Mouse (Mus musculus): ENCODE measurements around the gene Wsb1.
"Not testable (repeated sequence)": the region's sequence is repeated elsewhere in the genome, so short reads cannot be mapped to it uniquely, and the experiment has no call there.

Wsb1 gene

GRCm38 (mm10) chr11:79254391-79255098, at the start of gene Wsb1:
TSS of gene Wsb1 (minus strand) at chr11:79254671.
- DNase-seq (ENCODE audit: low spot score) = peak; percentile 97

DNA sequence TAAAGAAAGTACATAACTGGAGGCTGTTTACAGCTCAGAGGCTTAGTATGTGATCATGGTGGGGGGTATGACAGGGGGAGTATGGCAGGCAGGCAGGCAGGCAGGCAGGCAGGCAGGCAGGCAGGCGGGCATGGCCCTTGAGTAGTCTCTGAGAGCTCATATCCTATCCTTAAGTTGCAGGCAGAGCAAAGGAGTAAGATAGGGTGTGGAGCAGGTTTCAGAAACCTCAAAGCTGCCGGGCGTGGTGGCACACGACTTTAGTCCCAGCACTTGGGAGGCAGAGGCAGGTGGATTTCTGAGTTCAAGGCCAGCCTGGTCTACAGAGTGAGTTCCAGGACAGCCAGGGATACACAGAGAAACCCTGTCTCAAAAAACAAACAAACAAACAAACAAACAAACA, 49.8 kb upstream of the Wsb1 start:
- DNase-seq (ENCODE audit: low spot score) = not testable (repeated sequence)

DNA sequence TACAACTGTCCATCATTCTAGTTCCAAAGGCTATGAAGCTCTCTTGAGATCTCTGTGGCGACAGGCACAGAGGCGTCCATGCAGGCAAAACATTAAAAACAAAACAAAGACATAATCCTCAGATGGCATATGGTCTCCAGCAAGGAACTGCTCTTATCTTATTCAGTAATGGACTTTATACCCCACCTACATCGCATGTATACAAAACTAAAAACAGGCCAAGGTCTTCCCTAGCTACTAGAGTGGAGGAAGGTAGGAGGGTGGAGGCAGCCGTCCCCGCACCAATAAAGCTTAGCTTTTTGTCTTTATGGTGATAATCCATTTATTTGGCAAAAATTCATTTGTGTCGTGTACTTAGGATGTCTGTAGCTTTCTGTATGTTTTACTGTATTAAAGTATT, 48.6 kb upstream of the Wsb1 start:
- DNase-seq (ENCODE audit: low spot score) = no peak

DNA sequence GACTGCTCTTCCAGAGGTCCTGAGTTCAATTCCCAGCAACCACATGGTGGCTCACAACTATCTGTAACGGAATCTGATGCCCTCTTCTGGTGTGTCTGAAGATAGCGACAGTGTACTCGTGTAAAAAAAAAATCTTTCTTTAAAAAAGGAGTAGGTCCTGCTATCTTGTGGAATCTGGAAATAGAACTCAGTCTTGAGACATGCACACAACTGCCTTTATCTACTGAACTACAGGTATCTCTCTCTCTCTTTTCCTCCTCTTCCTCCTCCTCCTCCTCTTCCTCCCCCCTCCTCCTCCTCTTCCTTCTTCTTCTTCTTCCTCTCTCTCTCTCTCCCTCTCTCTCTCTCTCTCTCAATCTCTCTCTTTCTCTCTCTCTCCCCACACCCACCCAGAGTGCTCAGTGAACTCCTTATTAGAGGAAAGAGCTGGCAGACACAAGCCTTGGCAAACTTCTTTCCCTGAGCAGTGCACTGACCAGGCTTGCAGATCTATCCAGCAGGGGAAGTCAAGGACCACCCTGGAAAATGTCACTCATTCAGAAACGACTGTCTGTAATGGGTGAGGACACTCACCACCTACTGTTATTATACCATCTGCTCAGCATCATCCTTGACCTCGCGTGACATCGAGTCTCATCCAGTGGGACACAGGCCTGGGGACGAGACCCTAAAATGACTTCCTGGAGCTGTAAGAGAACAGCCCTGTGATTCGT, 45.4 kb upstream of the Wsb1 start:
- DNase-seq (ENCODE audit: low spot score) = no peak

- DNase-seq (ENCODE audit: low spot score) = no peak
Measured at GRCm38 (mm10) chr11:79296856-79297491, 42.5 kb upstream of the Wsb1 start, which contains the start of gene Gm9964. TSS of gene Gm9964 (minus strand) at chr11:79296906.

- DNase-seq (ENCODE audit: low spot score) = no peak
Measured at GRCm38 (mm10) chr11:79296167-79296566, 41.7 kb upstream of the Wsb1 start.

DNA sequence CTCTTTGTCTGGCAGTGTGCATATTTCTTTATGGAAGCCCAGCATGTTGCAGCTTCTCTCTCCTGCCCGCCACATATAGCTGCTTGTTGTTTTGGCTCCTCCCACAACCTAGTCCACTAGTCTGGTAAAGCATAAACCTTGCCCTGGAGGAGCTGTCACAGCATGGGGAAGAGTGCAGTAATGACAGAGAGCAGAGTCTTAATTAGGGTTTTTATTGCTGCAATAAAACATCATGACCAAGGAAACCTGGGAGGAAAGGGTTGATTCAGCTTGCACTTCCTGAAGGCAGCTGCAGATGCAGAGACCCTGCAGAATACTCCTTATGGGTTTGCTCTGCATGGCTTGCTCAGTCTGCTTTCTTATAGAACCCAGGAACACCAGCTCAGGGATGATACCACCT, 39.5 kb upstream of the Wsb1 start:
- DNase-seq (ENCODE audit: low spot score) = no peak

- no peak for DNase-seq (ENCODE audit: low spot score)
Measured at GRCm38 (mm10) chr11:79293025-79293424, 38.6 kb upstream of the Wsb1 start.

DNA sequence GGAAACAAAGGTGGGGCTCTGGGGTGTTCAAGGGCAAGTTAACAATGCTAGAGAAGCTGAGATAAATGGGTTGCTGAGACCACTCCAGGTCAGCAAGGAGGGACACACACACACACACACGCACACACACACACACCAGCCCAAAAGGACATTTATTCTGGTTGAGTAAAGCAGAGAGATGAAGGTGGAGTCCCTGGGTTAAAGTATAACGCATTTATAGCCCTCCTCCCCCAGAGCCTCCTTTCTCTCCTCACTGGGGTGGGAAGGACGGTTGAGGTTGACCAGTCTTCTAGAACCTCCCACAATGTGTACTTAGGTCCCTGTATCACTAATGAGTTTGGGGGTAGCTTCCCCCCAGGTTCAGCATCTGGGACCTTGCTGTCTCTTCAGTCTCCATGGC, 37.7 kb upstream of the Wsb1 start:
- DNase-seq (ENCODE audit: low spot score) = no peak

DNA sequence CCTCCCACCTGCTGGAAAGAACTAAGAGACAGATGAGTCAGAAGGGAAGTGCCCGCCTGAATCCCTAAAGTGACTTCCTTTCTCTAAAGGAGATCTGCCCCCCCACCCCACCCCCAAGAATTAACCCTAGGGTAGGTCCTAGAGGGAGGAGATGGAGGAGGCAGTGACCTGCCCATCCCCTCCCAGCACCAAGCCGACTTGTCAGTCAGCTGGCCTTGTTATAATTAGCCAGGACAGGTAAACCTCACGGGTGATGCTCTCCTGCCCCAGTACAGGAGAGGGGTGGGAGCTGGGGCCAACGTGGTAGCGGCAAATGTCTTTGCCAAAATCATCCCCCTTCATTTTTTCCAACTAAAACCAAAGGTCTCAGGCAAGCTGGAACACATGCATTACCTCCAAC, 37.2 kb upstream of the Wsb1 start:
- no peak for DNase-seq (ENCODE audit: low spot score)

GRCm38 (mm10) chr11:79290473-79290872, 36.0 kb upstream of the Wsb1 start:
- DNase-seq (ENCODE audit: low spot score) = no peak

- no peak for DNase-seq (ENCODE audit: low spot score)
Measured at GRCm38 (mm10) chr11:79288913-79289640, 34.6 kb upstream of the Wsb1 start.

DNA sequence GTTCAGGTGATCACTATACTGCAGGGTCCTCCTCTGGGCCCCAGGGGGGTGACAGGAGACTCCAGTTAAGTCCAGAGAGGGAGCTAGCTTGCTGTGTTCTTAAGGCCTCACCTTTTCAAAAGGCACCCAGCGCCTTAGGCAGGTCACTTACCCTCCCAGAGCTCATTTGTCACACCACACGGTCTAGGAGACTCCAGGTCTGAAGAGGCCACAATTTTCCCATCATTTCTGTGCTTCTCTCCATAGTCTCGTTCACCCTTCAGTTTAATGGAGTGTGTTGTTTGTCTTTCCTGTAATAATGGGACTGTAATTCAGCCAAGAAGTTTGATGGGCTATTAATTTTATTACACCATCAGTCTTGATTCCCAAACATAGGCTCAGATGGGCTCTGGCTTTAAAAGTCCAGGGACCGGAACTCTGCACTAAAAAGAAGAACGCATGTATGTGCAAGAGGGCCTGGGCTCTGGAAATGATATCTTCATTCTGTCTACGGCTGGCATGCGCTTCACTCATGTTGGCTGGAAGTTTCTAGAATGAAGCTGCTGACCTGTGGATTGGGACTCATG, 33.9 kb upstream of the Wsb1 start:
- DNase-seq (ENCODE audit: low spot score) = no peak

- DNase-seq (ENCODE audit: low spot score) = no peak
Measured at GRCm38 (mm10) chr11:79287447-79287846, 33.0 kb upstream of the Wsb1 start.

DNA sequence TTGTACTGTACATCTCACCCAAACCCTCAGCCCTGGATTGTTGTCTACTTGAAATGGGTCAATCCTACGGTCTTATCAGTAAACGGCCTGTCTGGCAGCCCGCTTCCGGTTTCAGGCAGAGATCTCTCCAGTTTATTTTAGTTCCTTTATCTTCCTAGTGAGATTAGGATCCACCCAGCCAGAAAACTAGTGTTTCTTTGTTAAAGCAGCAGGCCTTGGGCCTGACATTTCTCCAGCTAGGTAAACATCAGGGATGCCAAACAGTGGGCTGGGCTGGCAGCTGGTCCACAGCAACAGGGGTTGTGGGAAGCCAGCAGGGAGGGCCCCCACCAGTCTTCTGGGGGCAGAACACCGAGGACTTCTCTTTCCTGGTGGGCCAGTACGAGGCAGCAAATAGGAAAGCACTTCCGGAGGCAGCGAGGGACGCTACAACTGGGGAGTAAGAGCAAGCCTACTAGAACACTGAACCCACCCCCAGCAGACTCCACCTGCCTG, 31.9 kb upstream of the Wsb1 start:
- DNase-seq (ENCODE audit: low spot score) = no peak

DNA sequence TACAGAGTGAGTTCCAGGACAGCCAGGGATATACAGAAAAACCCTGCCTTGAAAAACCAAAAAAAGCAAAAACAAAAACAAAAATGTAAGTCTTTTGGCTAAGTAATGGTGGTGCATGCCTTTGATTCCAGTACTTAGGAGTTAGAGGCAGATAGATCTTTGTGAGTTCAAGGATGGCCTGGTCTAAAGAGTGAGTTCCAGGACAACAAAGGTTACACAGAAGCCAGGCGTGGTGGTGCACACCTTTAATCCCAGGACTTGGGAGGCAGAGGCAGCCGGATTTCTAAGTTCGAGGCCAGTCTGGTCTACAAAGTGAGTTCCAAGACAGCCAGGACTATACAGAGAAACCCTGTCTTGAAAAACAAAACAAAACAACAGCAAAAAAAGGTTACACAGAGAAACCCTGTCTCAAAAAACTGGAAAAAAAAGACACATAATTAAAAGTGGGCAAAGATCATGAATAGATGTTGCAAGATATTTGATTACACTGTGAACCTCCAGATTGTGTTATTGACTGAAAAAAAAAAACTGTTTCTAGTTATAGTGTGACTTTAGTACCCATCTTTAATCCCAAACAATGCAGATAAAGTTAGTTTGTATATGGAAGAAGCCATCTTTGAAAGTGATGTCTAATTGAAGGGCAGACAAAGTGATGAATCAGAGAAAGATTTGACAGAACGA, 29.0 kb upstream of the Wsb1 start:
- DNase-seq (ENCODE audit: low spot score) = no peak

GRCm38 (mm10) chr11:79281396-79281795, 26.9 kb upstream of the Wsb1 start:
- no peak for DNase-seq (ENCODE audit: low spot score)

- no peak for DNase-seq (ENCODE audit: low spot score)
Measured at GRCm38 (mm10) chr11:79279732-79280405, 25.4 kb upstream of the Wsb1 start.

DNA sequence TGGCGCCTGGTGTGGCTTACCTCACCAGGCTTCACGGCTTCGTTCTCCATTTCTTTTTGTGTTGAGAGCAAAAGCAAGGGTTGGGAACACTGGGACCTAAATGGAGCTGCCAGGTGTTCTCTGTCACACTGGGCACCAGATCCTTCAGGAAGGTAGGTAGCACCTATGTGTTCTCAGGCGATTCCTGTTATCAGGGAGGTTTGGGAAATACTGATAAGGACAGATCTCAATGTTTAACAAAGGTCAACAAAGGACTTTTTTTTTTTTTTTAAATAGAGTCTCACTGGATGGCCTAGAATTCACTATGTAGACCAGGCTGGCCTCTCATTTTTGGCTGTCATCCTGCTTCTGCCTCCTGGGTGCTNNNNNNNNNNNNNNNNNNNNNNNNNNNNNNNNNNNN, 19.3 kb upstream of the Wsb1 start:
- DNase-seq (ENCODE audit: low spot score) = no peak

GRCm38 (mm10) chr11:79273039-79273438, 18.6 kb upstream of the Wsb1 start:
- no peak for DNase-seq (ENCODE audit: low spot score)

DNA sequence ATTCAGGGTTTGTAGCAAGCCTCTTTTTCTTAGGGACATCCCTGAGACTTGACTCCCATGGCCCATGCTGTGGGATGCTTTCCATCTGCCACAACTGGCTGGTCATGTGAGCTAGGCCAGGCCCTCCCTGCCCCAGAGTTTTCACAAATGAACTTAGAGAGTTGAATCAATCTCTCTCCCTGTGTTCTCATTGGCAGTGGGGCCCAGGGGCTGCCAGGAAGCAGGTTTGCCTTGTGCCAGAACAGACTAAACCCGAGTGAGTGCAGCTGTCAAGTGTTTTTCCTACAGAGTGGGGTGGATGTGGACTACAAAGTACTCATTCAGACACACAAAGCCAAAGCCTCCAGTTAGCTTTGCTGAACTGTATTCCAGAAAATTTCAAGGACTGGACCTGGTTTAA, 12.7 kb upstream of the Wsb1 start:
- DNase-seq (ENCODE audit: low spot score) = no peak

Measured in layer of hippocampus, adult 9-10 months (tissue).